ENCODE assay signal across 8 mouse cellular contexts in genomic region chr10:110952937-110953451, GRCm38 (mm10). TPM values are rescaled to one million over a fixed set of nuclear protein-coding genes. Genes with fewer than 3 reads are reported as not detected.
A peak's percentile ranks its signal among the peaks of the same experiment; 100 is the strongest.
DNase-seq lines count a peak whose midpoint lies in the region; ATAC-seq and TF ChIP-seq lines count a peak whose summit lies in the region.

No protein-coding gene starts in this region.

- H3K9ac ChIP-seq in hindbrain, embryonic 14.5 days = no peak overlapping the region
- no peak overlapping the region for H3K9ac ChIP-seq in hindbrain, embryonic 12.5 days
- H3K9ac ChIP-seq in intestine, postnatal 0 days (ENCODE audit: low read depth, low read length) = no peak overlapping the region
- no peak overlapping the region for H3K9ac ChIP-seq in liver, embryonic 16.5 days (ENCODE audit: low read depth, low read length)

- H3K4me1 ChIP-seq in hindbrain, embryonic 14.5 days (replicated peaks; ENCODE audit: control insufficient read depth, insufficient read depth, low read length) = no peaks in the 10 kb centered on the region
- H3K4me1 ChIP-seq in hindbrain, embryonic 12.5 days = no peaks in the 10 kb centered on the region
- H3K4me1 ChIP-seq in intestine, postnatal 0 days (replicated peaks; ENCODE audit: control insufficient read depth, insufficient read depth, low read length) = no peaks in the 10 kb centered on the region
- H3K4me1 ChIP-seq in liver, embryonic 16.5 days (ENCODE audit: control insufficient read depth, low read depth, low read length) = no peaks in the 10 kb centered on the region
- no peaks in the 10 kb centered on the region for H3K4me1 ChIP-seq in thymus, adult 2 months (replicated peaks; ENCODE audit: control insufficient read depth, insufficient read depth, low read length)

- TF ChIP-seq CTCF in intestine, postnatal 0 days (IDR thresholded peaks at IDR 0.05; ENCODE audit: low read depth) = no peak
- TF ChIP-seq CTCF in thymus, adult 2 months (IDR thresholded peaks at IDR 0.05; ENCODE audit: borderline replicate concordance, control insufficient read depth, extremely low read depth, insufficient read depth, low read length, poor library complexity) = no peak

- H3K4me3 ChIP-seq in hindbrain, embryonic 14.5 days (replicated peaks; ENCODE audit: low read length) = no peak overlapping the region
- H3K4me3 ChIP-seq in hindbrain, embryonic 12.5 days = no peak overlapping the region
- H3K4me3 ChIP-seq in intestine, postnatal 0 days (ENCODE audit: low read depth, low read length) = no peak overlapping the region
- H3K4me3 ChIP-seq in liver, embryonic 16.5 days (ENCODE audit: low read depth, low read length) = no peak overlapping the region
- no peak overlapping the region for H3K4me3 ChIP-seq in thymus, adult 2 months (ENCODE audit: control insufficient read depth, insufficient read depth, low read length)

- ATAC-seq in hindbrain, embryonic 14.5 days (ENCODE audit: low FRiP score) = peak; percentile 87; the same call in 1 of the 2 replicates
- ATAC-seq in hindbrain, embryonic 12.5 days (ENCODE audit: low FRiP score) = no peak
- 0 out of 2 replicates have a peak, but pooled peaks have one; percentile 22 for ATAC-seq in intestine, postnatal 0 days
- ATAC-seq in liver, embryonic 16.5 days (ENCODE audit: low read depth) = peak; percentile 87

- TF ChIP-seq POLR2A in thymus, adult 2 months (IDR thresholded peaks at IDR 0.05; ENCODE audit: control insufficient read depth, extremely low read depth, insufficient read depth, low read length, poor library complexity) = no peak

- H3K4me2 ChIP-seq in hindbrain, embryonic 14.5 days (replicated peaks) = no peak overlapping the region
- no peak overlapping the region for H3K4me2 ChIP-seq in hindbrain, embryonic 12.5 days (replicated peaks)
- H3K4me2 ChIP-seq in intestine, postnatal 0 days (replicated peaks; ENCODE audit: low read depth) = no peak overlapping the region
- H3K4me2 ChIP-seq in liver, embryonic 16.5 days (ENCODE audit: low read depth, low read length) = no peak overlapping the region

- no peak overlapping the region for H3K27ac ChIP-seq in hindbrain, embryonic 14.5 days
- no peak overlapping the region for H3K27ac ChIP-seq in hindbrain, embryonic 12.5 days
- no peak overlapping the region for H3K27ac ChIP-seq in intestine, postnatal 0 days (ENCODE audit: low read depth, low read length)
- H3K27ac ChIP-seq in liver, embryonic 16.5 days (ENCODE audit: low read length) = no peak overlapping the region
- no peak overlapping the region; the same call in 1 of the 2 replicates for H3K27ac ChIP-seq in thymus, adult 2 months (ENCODE audit: control insufficient read depth, insufficient read depth, low read length)

- peak; percentile 63 for DNase-seq in hindbrain, embryonic 14.5 days (ENCODE audit: low spot score)
- DNase-seq in adrenal gland, adult 18-20 months (ENCODE audit: low spot score in 2 of 2) = peak; percentile 49 to 56
- peak; percentile 75 to 80 for DNase-seq in gastrocnemius, adult 8-10 months (ENCODE audit: low spot score in 2 of 2)
- DNase-seq in spleen, postnatal 10 days (ENCODE audit: low spot score in 2 of 2) = no peak
- DNase-seq in thymus, adult 2 months = no peak

- no peaks in the 10 kb centered on the region for H3K9me3 ChIP-seq in hindbrain, embryonic 14.5 days (ENCODE audit: control insufficient read depth, low read length)
- H3K9me3 ChIP-seq in hindbrain, embryonic 12.5 days (replicated peaks) = no peaks in the 10 kb centered on the region
- no peaks in the 10 kb centered on the region for H3K9me3 ChIP-seq in intestine, postnatal 0 days (ENCODE audit: control insufficient read depth)
- no peaks in the 10 kb centered on the region for H3K9me3 ChIP-seq in liver, embryonic 16.5 days (replicated peaks; ENCODE audit: control insufficient read depth, low read length)

- no peaks in the 10 kb centered on the region for H3K27me3 ChIP-seq in hindbrain, embryonic 14.5 days (ENCODE audit: control insufficient read depth, insufficient read depth, low read length)
- no peaks in the 10 kb centered on the region for H3K27me3 ChIP-seq in hindbrain, embryonic 12.5 days
- H3K27me3 ChIP-seq in intestine, postnatal 0 days (replicated peaks; ENCODE audit: control insufficient read depth, insufficient read depth, low read length) = no peaks in the 10 kb centered on the region
- H3K27me3 ChIP-seq in liver, embryonic 16.5 days (ENCODE audit: control insufficient read depth, insufficient read depth, low read depth, low read length) = no peaks in the 10 kb centered on the region
- H3K27me3 ChIP-seq in thymus, adult 2 months (ENCODE audit: control insufficient read depth, insufficient read depth, low read length) = no peaks in the 10 kb centered on the region

- H3K36me3 ChIP-seq in hindbrain, embryonic 14.5 days (replicated peaks; ENCODE audit: control insufficient read depth, insufficient read depth) = peaks cover 51% of the 10 kb centered on the region
- peaks cover 29% of the 10 kb centered on the region for H3K36me3 ChIP-seq in hindbrain, embryonic 12.5 days
- peaks cover 25% of the 10 kb centered on the region; the same call in 1 of the 2 replicates for H3K36me3 ChIP-seq in intestine, postnatal 0 days (ENCODE audit: control insufficient read depth, insufficient read depth)
- peaks cover 4% of the 10 kb centered on the region for H3K36me3 ChIP-seq in liver, embryonic 16.5 days (ENCODE audit: control insufficient read depth, insufficient read depth)
- H3K36me3 ChIP-seq in thymus, adult 2 months (ENCODE audit: control insufficient read depth, insufficient read depth, low read length) = peaks cover 21% of the 10 kb centered on the region

- 69% methylated on average over 9 of the region's 9 CpGs for WGBS in hindbrain, embryonic 14.5 days
- WGBS in hindbrain, embryonic 12.5 days = 81% methylated on average over 9 of the region's 9 CpGs
- 70% methylated on average over 9 of the region's 9 CpGs for WGBS in intestine, postnatal 0 days
- WGBS in liver, embryonic 16.5 days (ENCODE audit: insufficient replicate concordance) = 74% methylated on average over 9 of the region's 9 CpGs
- 93% methylated on average over 9 of the region's 9 CpGs for WGBS in thymus, adult 2 months

RNA-seq across cellular contexts. Expression of gene Csrp2, which starts 33.4 kb away (rescaled TPM):
- polyA plus RNA-seq in hindbrain, embryonic 14.5 days (2014; fragmentation: Nextera tagmentation; extraction: Ambion mirVana) = 122 and 128 TPM in 2 replicates
- 148 and 160 TPM in 2 replicates for polyA plus RNA-seq in hindbrain, embryonic 12.5 days (2016; fragmentation: Nextera tagmentation; extraction: Ambion mirVana)
- 100 to 1,000 TPM; 140 to 186 TPM for total RNA-seq in adrenal gland, adult 18-20 months (2021)
- total RNA-seq in gastrocnemius, adult 8-10 months (2022) = 1 to 10 TPM; 2.7 to 6.5 (median 3.3) TPM
- 97.2 and 102 TPM in 2 replicates for polyA plus RNA-seq in intestine, postnatal 0 days (2015; fragmentation: Nextera tagmentation; extraction: Ambion mirVana)
- 15.3 and 15.5 TPM in 2 replicates for polyA plus RNA-seq in liver, embryonic 16.5 days (2015; fragmentation: Nextera tagmentation; extraction: Ambion mirVana)
- 10.9 and 16.3 TPM in 2 replicates for polyA plus RNA-seq in thymus, adult 2 months (2012; rRNA removed)

RNA-seq across cellular contexts. Expression of gene Zdhhc17, which starts 56.9 kb away (rescaled TPM):
- polyA plus RNA-seq in hindbrain, embryonic 14.5 days (2014; fragmentation: Nextera tagmentation; extraction: Ambion mirVana) = 62.1 and 68.1 TPM in 2 replicates
- 45.1 and 48.1 TPM in 2 replicates for polyA plus RNA-seq in hindbrain, embryonic 12.5 days (2016; fragmentation: Nextera tagmentation; extraction: Ambion mirVana)
- 10 to 100 TPM; 28.4 to 31.6 TPM for total RNA-seq in adrenal gland, adult 18-20 months (2021)
- total RNA-seq in gastrocnemius, adult 8-10 months (2022) = 10 to 100 TPM; 18.6 to 23.3 (median 21.5) TPM
- polyA plus RNA-seq in intestine, postnatal 0 days (2015; fragmentation: Nextera tagmentation; extraction: Ambion mirVana) = 5.4 and 5.9 TPM in 2 replicates
- polyA plus RNA-seq in liver, embryonic 16.5 days (2015; fragmentation: Nextera tagmentation; extraction: Ambion mirVana) = 4.6 and 5.0 TPM in 2 replicates
- 29.8 and 33.1 TPM in 2 replicates for polyA plus RNA-seq in thymus, adult 2 months (2012; rRNA removed)

Comparison
In these comparisons a context has a peak if more than half of its experiments do, and no peak if none do; other contexts are left out.
1. DNase-seq: peak in hindbrain, embryonic 14.5 days (single experiment), adrenal gland, adult 18-20 months (2 of 2) and gastrocnemius, adult 8-10 months (2 of 2); none in spleen, postnatal 10 days (0 of 2) and thymus, adult 2 months (single experiment).